ENCODE assay signal across 15 mouse cellular contexts in genomic region chr5:21030226-21030625, GRCm38 (mm10). TPM values are rescaled to one million over a fixed set of nuclear protein-coding genes. Genes with fewer than 3 reads are reported as not detected.
DNase-seq lines count a peak whose midpoint lies in the region; ATAC-seq and TF ChIP-seq lines count a peak whose summit lies in the region.
"Had no signal": no experiment of that assay in that cellular context is flagged by ENCODE, and none has a peak within 500 bp of the region (broad histone marks: within the 10 kb centered on the region; RNA-seq: fewer than 3 reads in every experiment).

No protein-coding gene starts in this region.

- H3K9ac ChIP-seq in limb, embryonic 13.5 days, result no peak overlapping the region
- H3K9ac ChIP-seq in heart, adult 2 months (ENCODE audit: low read depth, low read length), result no peak overlapping the region
- H3K9ac ChIP-seq: embryonic facial prominence, embryonic 15.5 days; hindbrain, embryonic 12.5 days; neural tube, embryonic 12.5 days had no signal

- H3K36me3 ChIP-seq in limb, embryonic 13.5 days, result peaks cover 17% of the 10 kb centered on the region
- peaks cover 22% of the 10 kb centered on the region for H3K36me3 ChIP-seq in limb, embryonic 10.5 days
- H3K36me3 ChIP-seq in megakaryocyte, embryonic 14.5 days (replicated peaks; ENCODE audit: low read length), result peaks cover 52% of the 10 kb centered on the region
- peaks cover 22% of the 10 kb centered on the region for H3K36me3 ChIP-seq in heart, adult 2 months (ENCODE audit: control insufficient read depth, insufficient read depth, low read length)

- peaks cover 20% of the 10 kb centered on the region for H3K4me1 ChIP-seq in limb, embryonic 13.5 days
- peaks cover 16% of the 10 kb centered on the region for H3K4me1 ChIP-seq in limb, embryonic 10.5 days
- H3K4me1 ChIP-seq in megakaryocyte, embryonic 14.5 days, result peaks cover 84% of the 10 kb centered on the region
- H3K4me1 ChIP-seq in heart, adult 2 months (ENCODE audit: control insufficient read depth, insufficient read depth, low read length), result peaks cover 14% of the 10 kb centered on the region

- H3K4me2 ChIP-seq in limb, embryonic 13.5 days (replicated peaks), result no peak overlapping the region
- H3K4me2 ChIP-seq: embryonic facial prominence, embryonic 15.5 days; hindbrain, embryonic 12.5 days; neural tube, embryonic 12.5 days had no signal

- peak overlapping the region; percentile 52; the same call in 1 of the 2 replicates for H3K27ac ChIP-seq in limb, embryonic 13.5 days
- H3K27ac ChIP-seq in limb, embryonic 10.5 days, result no peak overlapping the region
- no peak overlapping the region for H3K27ac ChIP-seq in heart, adult 2 months
- H3K27ac ChIP-seq: heart, embryonic 10.5 days; hindbrain, embryonic 12.5 days; neural tube, embryonic 12.5 days had no signal

- H3K9me3 ChIP-seq in limb, embryonic 13.5 days, result no peaks in the 10 kb centered on the region
- H3K9me3 ChIP-seq in limb, embryonic 10.5 days (replicated peaks), result no peaks in the 10 kb centered on the region
- no peaks in the 10 kb centered on the region for H3K9me3 ChIP-seq in megakaryocyte, embryonic 14.5 days
- H3K9me3 ChIP-seq: embryonic facial prominence, embryonic 15.5 days; heart, embryonic 10.5 days; hindbrain, embryonic 12.5 days; neural tube, embryonic 12.5 days had no signal

- no peak for DNase-seq in limb, embryonic 10.5 days (ENCODE audit: low spot score)
- DNase-seq in 416B (ENCODE audit: low read depth) (peak; percentile 93), adipocyte (ENCODE audit: low spot score) (peak; percentile 47)
- DNase-seq in layer of hippocampus, adult 11-12 months (ENCODE audit: low spot score), result no peak
- DNase-seq in frontal cortex, postnatal 36 days (ENCODE audit: low spot score in 2 of 2), result no peak
- DNase-seq in heart, adult 2 months, result no peak
- DNase-seq: cerebellum, adult 8-10 months; kidney, adult 8-10 months; thymus, postnatal 4 days had no signal

- H3K27me3 ChIP-seq in limb, embryonic 13.5 days, result no peaks in the 10 kb centered on the region
- H3K27me3 ChIP-seq in limb, embryonic 10.5 days (ENCODE audit: low read depth, poor library complexity, severe bottlenecking), result no peaks in the 10 kb centered on the region
- no peaks in the 10 kb centered on the region for H3K27me3 ChIP-seq in megakaryocyte, embryonic 14.5 days (replicated peaks)
- no peaks in the 10 kb centered on the region for H3K27me3 ChIP-seq in heart, adult 2 months (ENCODE audit: control insufficient read depth, insufficient read depth, low read length)
- H3K27me3 ChIP-seq: embryonic facial prominence, embryonic 15.5 days; hindbrain, embryonic 12.5 days; neural tube, embryonic 12.5 days had no signal

- no peak overlapping the region for H3K4me3 ChIP-seq in limb, embryonic 13.5 days
- H3K4me3 ChIP-seq in limb, embryonic 10.5 days, result no peak overlapping the region
- peak overlapping the region; percentile 83 for H3K4me3 ChIP-seq in megakaryocyte, embryonic 14.5 days (replicated peaks)
- no peak overlapping the region for H3K4me3 ChIP-seq in heart, adult 2 months
- H3K4me3 ChIP-seq: embryonic facial prominence, embryonic 15.5 days; heart, embryonic 10.5 days; hindbrain, embryonic 12.5 days; neural tube, embryonic 12.5 days had no signal

- TF ChIP-seq CTCF in heart, adult 2 months (IDR thresholded peaks at IDR 0.05), result no peak

- intact Hi-C loops in heart, adult 2 months (cut with DNase I), result no loop called here

- no peak for TF ChIP-seq EP300 in heart, adult 2 months (IDR thresholded peaks at IDR 0.05; ENCODE audit: insufficient read depth, low read depth, low read length)

- H3K79me2 ChIP-seq in heart, adult 2 months (replicated peaks; ENCODE audit: control insufficient read depth, insufficient read depth, low read length), result peaks cover 3% of the 10 kb centered on the region

- ATAC-seq in limb, embryonic 13.5 days (ENCODE audit: low FRiP score, low read depth), result no peak

- no peak for TF ChIP-seq POLR2A in heart, adult 2 months (IDR thresholded peaks at IDR 0.05; ENCODE audit: insufficient read depth, low read depth, low read length)

RNA-seq across cellular contexts. Expression of gene Ptpn12, which starts 25.5 kb away (rescaled TPM):
- 23.6 and 25.6 TPM in 2 replicates for polyA plus RNA-seq in limb, embryonic 13.5 days (2015; fragmentation: Nextera tagmentation; extraction: Ambion mirVana)
- 24.6 and 25.2 TPM in 2 replicates for polyA plus RNA-seq in limb, embryonic 10.5 days (2016; fragmentation: Nextera tagmentation; extraction: Ambion mirVana)
- polyA plus RNA-seq in megakaryocyte, embryonic 14.5 days (2012; ENCODE audit: insufficient read depth, low replicate concordance), result 20.9 and 34.8 TPM in 2 replicates
- 10 to 100 TPM; 28.8 to 29.0 TPM for total RNA-seq in heart, adult 2 months (2021)
- 24.8 and 35.3 TPM in 2 replicates for polyA plus RNA-seq in heart, adult 2 months (2012; rRNA removed)

Comparison
In these comparisons a context has a peak if more than half of its experiments do, and no peak if none do; other contexts are left out.
1. DNase-seq: peak in 416B (single experiment) and adipocyte (single experiment); none in limb, embryonic 10.5 days (single experiment), layer of hippocampus, adult 11-12 months (single experiment), frontal cortex, postnatal 36 days (0 of 2) and heart, adult 2 months (0 of 2).